Mouse (Mus musculus) limb, embryonic 12.5 days (tissue): ENCODE measurements around the gene Sox5. TPM values are rescaled to one million over a fixed set of nuclear protein-coding genes. Genes with fewer than 3 reads are reported as not detected.
"Not testable (repeated sequence)": the region's sequence is repeated elsewhere in the genome, so short reads cannot be mapped to it uniquely, and the experiment has no call there.

ENCODE experiments used
- ATAC-seq: fragments of 200-750 bp; cut with Nextera tagmentation; 2 replicates; pipeline ENCODE4 v1.8.0; 2017; ENCODE audit warnings: low read depth, moderate TSS enrichment; ENCODE audit not compliant: insufficient number of reproducible peaks, insufficient read depth, low FRiP score, low TSS enrichment
- H3K27ac ChIP-seq: fragments of 300-500 bp; sonication (generic); 2 replicates; pipeline ENCODE4 v1.5.1; 2016; ENCODE audit warnings: mild to moderate bottlenecking, moderate library complexity
- H3K27me3 ChIP-seq: fragments of 300-500 bp; sonication (generic); 2 replicates; pipeline ENCODE4 v1.6.1; 2016; ENCODE audit warnings: mild to moderate bottlenecking, moderate library complexity
- H3K36me3 ChIP-seq: fragments of 300-500 bp; sonication (generic); 2 replicates; pipeline ENCODE4 v1.6.1; 2016; ENCODE audit warnings: mild to moderate bottlenecking, moderate library complexity
- H3K4me1 ChIP-seq: fragments of 300-500 bp; sonication (generic); replicated peaks from 2 replicates; pipeline ENCODE4 v1.6.1; 2016
- H3K4me2 ChIP-seq: fragments of 300-500 bp; sonication (generic); 2 replicates; pipeline ENCODE4 v1.6.1; 2016; ENCODE audit warnings: mild to moderate bottlenecking, moderate library complexity
- H3K4me3 ChIP-seq: fragments of 300-500 bp; sonication (generic); replicated peaks from 2 replicates; pipeline ENCODE4 v1.5.1; 2016; ENCODE audit warnings: mild to moderate bottlenecking
- H3K9ac ChIP-seq: fragments of 300-500 bp; sonication (generic); replicated peaks from 2 replicates; pipeline ENCODE4 v1.6.1; 2016; ENCODE audit warnings: mild to moderate bottlenecking, moderate library complexity
- H3K9me3 ChIP-seq: fragments of 300-500 bp; sonication (generic); 2 replicates; pipeline ENCODE4 v1.6.1; 2016; ENCODE audit warnings: mild to moderate bottlenecking, moderate library complexity
- WGBS: fragments of 180-500 bp; shearing (Covaris S2); methylation state at CpG from one replicate; pipeline ENCODE4 v1.1.7; 2016; 5-methylcytosine and 5-hydroxymethylcytosine counted together
- polyA plus RNA-seq: library from polyadenylated mRNA; unstranded; fragments of >200 nt; fragmentation: Nextera tagmentation; extraction: Ambion mirVana; gene quantifications from 2 replicates; pipeline ENCODE4 v1.2.1, GENCODE M21; 2016

Sox5 gene
- polyA plus RNA-seq, 1 experiment from 2014 or later: 96.1 TPM

DNA sequence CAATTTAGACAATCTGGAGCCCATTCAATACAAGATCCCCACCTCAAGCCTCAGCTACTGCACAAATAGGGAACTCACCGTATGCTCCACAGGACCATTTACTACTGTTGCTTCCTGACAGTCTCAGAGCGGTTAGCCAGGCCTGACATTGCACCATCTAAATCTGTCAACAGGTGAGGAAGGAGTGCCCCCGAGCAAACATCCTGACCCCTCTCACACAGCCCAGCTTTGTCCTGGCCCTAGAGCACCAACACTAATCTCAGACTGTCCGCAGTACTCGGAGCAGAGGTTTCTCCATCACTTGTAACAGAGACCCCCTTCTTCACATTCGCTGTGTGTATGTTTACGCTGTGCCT is 482.3 kb downstream of the Sox5 start:
- no peak overlapping the region for H3K4me3 ChIP-seq
- no peak overlapping the region for H3K9ac ChIP-seq
- WGBS: 20% methylated on average over 7 of the region's 7 CpGs
- peaks cover 14% of the 10 kb centered on the region; the same call in 1 of the 2 replicates for H3K9me3 ChIP-seq
- H3K27me3 ChIP-seq: no peaks in the 10 kb centered on the region; the same call in 1 of the 2 replicates
- peaks cover 21% of the 10 kb centered on the region for H3K4me1 ChIP-seq
- peak overlapping the region; percentile 39 for H3K4me2 ChIP-seq
- H3K27ac ChIP-seq: peak overlapping the region; percentile 56
- H3K36me3 ChIP-seq: no peaks in the 10 kb centered on the region
- ATAC-seq: peak; percentile 74; the same call in 1 of the 2 replicates

DNA sequence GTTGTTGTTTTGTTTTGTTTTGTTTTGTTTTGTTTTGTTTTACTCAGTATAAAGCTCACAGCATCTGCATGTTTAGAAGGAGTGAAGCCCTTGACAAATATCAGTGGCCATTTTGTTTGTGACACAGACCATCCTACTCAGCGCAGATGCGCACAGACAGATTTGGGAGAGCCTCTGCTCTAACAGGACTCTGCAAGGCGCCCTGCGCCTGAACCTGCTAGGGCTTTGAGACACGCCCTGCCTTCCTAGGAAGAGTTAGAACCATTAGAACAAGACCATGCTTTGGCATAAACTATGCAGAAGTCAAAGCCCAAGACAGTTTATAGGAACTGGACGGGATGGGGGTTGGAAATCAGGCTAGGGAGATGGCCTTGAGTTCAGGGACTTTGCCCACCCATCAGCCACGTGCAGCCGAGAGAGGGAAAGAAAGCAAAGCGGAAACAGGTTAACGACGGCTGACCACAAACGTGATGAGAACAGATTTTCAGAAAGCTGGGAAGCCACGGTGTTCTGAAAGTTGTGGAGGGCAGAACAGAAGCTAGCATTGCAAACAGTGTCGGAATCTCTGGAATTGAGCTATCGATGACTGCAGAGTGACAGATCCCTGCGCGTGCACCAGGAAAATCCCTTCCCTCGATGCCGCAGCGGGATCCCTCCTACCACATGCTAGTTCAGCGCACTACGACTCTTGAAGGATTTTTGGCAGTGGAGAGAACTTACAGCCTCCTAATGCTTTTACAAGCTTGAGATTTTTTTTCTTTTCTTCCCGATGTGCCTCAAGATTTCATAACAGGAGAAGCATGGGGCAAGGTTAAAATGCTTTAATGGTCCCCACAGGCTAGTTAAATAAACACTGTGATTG is 482.9 kb downstream of the Sox5 start:
- WGBS: 40% methylated on average over 23 of the region's 23 CpGs
- H3K4me2 ChIP-seq: peak overlapping the region; percentile 39

GRCm38 (mm10) chr6:144297846-144298245 is 483.9 kb downstream of the Sox5 start:
- WGBS: 81% methylated on average over 5 of the region's 5 CpGs
- Histone ChIP-seq H3K4me2 (no peak overlapping the region), H3K4me3 (no peak overlapping the region), H3K4me1 (peaks cover 21% of the 10 kb centered on the region), H3K36me3 (no peaks in the 10 kb centered on the region), H3K27me3 (no peaks in the 10 kb centered on the region; the same call in 1 of the 2 replicates), H3K9ac (no peak overlapping the region), H3K27ac (no peak overlapping the region), H3K9me3 (peaks cover 14% of the 10 kb centered on the region; the same call in 1 of the 2 replicates)
- ATAC-seq: no peak

More for the DNA sequence above, 482.9 kb downstream of the Sox5 start:
- Histone ChIP-seq H3K27ac (peak overlapping the region; percentile 70), H3K4me1 (peaks cover 21% of the 10 kb centered on the region), H3K27me3 (no peaks in the 10 kb centered on the region; the same call in 1 of the 2 replicates), H3K9me3 (peaks cover 14% of the 10 kb centered on the region; the same call in 1 of the 2 replicates), H3K36me3 (no peaks in the 10 kb centered on the region), H3K9ac (peak overlapping the region; percentile 31), H3K4me3 (no peak overlapping the region)
- ATAC-seq: 0 out of 2 replicates have a peak, but pooled peaks have one; percentile 18

GRCm38 (mm10) chr6:144297131-144297530 is 484.6 kb downstream of the Sox5 start:
- H3K27me3 ChIP-seq: no peaks in the 10 kb centered on the region; the same call in 1 of the 2 replicates
- no peak overlapping the region for H3K9ac ChIP-seq
- H3K9me3 ChIP-seq: peaks cover 14% of the 10 kb centered on the region; the same call in 1 of the 2 replicates
- no peak overlapping the region for H3K4me3 ChIP-seq
- no peaks in the 10 kb centered on the region for H3K36me3 ChIP-seq
- ATAC-seq: no peak
- WGBS: 86% methylated on average over 1 of the region's 1 CpGs
- H3K27ac ChIP-seq: no peak overlapping the region
- peaks cover 21% of the 10 kb centered on the region for H3K4me1 ChIP-seq
- no peak overlapping the region for H3K4me2 ChIP-seq

DNA sequence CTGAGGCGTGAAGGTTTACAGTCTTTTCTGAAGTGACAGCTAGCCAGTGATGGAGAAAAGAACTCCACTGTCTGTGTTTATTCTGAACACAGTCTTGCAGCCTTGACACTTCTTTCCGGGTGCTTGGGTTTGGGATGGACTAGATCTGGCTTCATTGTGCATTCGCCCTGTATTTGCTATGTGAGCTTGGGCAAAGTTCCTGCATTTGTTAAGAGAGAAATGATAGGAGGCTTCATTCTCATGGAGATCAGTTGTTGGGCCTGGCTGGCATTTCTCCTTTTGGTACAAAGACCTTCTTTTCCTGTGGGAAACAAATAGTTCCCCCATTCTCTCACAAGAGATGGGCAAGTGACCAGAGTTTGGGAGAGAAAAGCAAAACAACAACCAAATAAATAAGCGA is 490.3 kb downstream of the Sox5 start:
- ATAC-seq: no peak
- Histone ChIP-seq H3K9me3 (peaks cover 14% of the 10 kb centered on the region; the same call in 1 of the 2 replicates), H3K27ac (no peak overlapping the region), H3K9ac (no peak overlapping the region), H3K36me3 (no peaks in the 10 kb centered on the region), H3K4me3 (no peak overlapping the region), H3K27me3 (no peaks in the 10 kb centered on the region; the same call in 1 of the 2 replicates), H3K4me1 (no peaks in the 10 kb centered on the region), H3K4me2 (no peak overlapping the region)
- WGBS: 91% methylated on average over 4 of the region's 4 CpGs

- Histone ChIP-seq H3K4me3 (no peak overlapping the region), H3K36me3 (no peaks in the 10 kb centered on the region), H3K4me1 (0 out of 2 replicates have a peak, but pooled peaks cover 5% of the 10 kb centered on the region), H3K9me3 (no peaks in the 10 kb centered on the region), H3K9ac (no peak overlapping the region), H3K27ac (no peak overlapping the region), H3K27me3 (no peaks in the 10 kb centered on the region), H3K4me2 (no peak overlapping the region)
- 90% methylated on average over 4 of the region's 4 CpGs for WGBS
- no peak for ATAC-seq
Observed at GRCm38 (mm10) chr6:144286122-144286521, 495.7 kb downstream of the Sox5 start.

GRCm38 (mm10) chr6:144283191-144283590 is 498.6 kb downstream of the Sox5 start:
- Histone ChIP-seq H3K27me3 (no peaks in the 10 kb centered on the region), H3K9me3 (no peaks in the 10 kb centered on the region)

DNA sequence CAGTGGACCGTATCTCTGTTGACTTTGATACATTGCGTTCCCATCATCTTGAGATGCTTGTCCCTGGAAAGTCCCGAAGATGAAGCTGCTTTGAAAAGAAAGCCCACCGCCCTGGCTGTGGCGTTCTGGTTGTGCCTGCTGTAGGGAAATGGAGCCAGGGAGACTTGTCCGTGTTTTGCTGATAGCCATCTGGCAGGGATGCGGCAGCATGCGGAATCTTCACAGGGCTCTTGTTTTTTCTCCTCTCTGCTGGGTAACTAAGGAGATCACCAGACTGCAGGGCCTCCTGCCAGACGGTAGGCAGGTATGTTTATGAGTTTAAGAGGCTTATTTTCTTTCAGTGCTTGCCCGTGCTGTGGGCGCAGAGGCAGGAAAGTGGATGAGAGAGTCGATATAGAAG is 499.0 kb downstream of the Sox5 start:
- no peaks in the 10 kb centered on the region for H3K27me3 ChIP-seq
- H3K4me3 ChIP-seq: no peak overlapping the region
- H3K4me1 ChIP-seq: peaks cover 5% of the 10 kb centered on the region; the same call in 1 of the 2 replicates
- WGBS: 68% methylated on average over 12 of the region's 12 CpGs
- no peaks in the 10 kb centered on the region for H3K36me3 ChIP-seq
- no peak overlapping the region for H3K4me2 ChIP-seq
- no peak overlapping the region for H3K27ac ChIP-seq
- H3K9ac ChIP-seq: no peak overlapping the region
- no peak for ATAC-seq
- H3K9me3 ChIP-seq: no peaks in the 10 kb centered on the region

More at GRCm38 (mm10) chr6:144283191-144283590, 498.6 kb downstream of the Sox5 start:
- no peak for ATAC-seq
- H3K36me3 ChIP-seq: no peaks in the 10 kb centered on the region
- 61% methylated on average over 7 of the region's 8 CpGs for WGBS
- peaks cover 5% of the 10 kb centered on the region; the same call in 1 of the 2 replicates for H3K4me1 ChIP-seq
- H3K9ac ChIP-seq: no peak overlapping the region
- H3K4me2 ChIP-seq: no peak overlapping the region
- H3K27ac ChIP-seq: no peak overlapping the region
- no peak overlapping the region for H3K4me3 ChIP-seq

- Histone ChIP-seq H3K27me3 (no peaks in the 10 kb centered on the region), H3K9ac (no peak overlapping the region), H3K4me2 (no peak overlapping the region), H3K9me3 (no peaks in the 10 kb centered on the region), H3K4me3 (no peak overlapping the region), H3K36me3 (no peaks in the 10 kb centered on the region), H3K4me1 (peaks cover 5% of the 10 kb centered on the region; the same call in 1 of the 2 replicates), H3K27ac (no peak overlapping the region)
- 88% methylated on average over 3 of the region's 3 CpGs for WGBS
- no peak for ATAC-seq
Observed at GRCm38 (mm10) chr6:144281661-144282060, 500.1 kb downstream of the Sox5 start.

DNA sequence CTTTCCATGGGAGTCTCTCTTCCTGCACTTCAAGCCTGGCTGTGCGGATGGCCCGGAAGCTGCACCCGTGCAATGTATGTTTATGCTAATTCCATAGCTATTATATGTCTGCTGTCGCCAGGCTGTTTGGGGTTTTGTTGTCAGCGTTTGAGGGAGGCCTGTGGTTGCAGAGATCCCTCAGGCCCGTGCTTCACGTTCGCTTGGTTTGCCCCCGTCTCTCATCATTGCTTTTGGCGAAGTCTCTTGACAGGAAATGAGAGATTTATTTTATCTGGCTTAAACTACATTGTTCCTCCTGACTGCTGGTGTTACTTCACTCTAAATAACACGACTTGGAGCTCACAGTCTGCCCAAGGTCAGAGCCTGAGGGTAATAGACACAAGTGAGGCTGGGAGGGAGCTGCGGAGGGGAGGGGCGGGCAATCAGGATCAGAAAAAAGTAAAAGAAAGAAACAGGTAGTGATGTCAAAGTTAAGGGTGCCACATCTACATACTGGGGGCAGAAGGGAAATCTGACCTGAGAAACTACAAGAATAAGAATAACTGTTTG is 503.2 kb downstream of the Sox5 start:
- H3K4me3 ChIP-seq: no peak overlapping the region
- no peaks in the 10 kb centered on the region for H3K9me3 ChIP-seq
- no peak overlapping the region for H3K9ac ChIP-seq
- no peaks in the 10 kb centered on the region for H3K36me3 ChIP-seq
- H3K27me3 ChIP-seq: no peaks in the 10 kb centered on the region
- 77% methylated on average over 13 of the region's 13 CpGs for WGBS
- H3K4me1 ChIP-seq: peaks cover 2% of the 10 kb centered on the region; the same call in 1 of the 2 replicates
- no peak overlapping the region for H3K4me2 ChIP-seq
- no peak for ATAC-seq
- no peak overlapping the region for H3K27ac ChIP-seq

DNA sequence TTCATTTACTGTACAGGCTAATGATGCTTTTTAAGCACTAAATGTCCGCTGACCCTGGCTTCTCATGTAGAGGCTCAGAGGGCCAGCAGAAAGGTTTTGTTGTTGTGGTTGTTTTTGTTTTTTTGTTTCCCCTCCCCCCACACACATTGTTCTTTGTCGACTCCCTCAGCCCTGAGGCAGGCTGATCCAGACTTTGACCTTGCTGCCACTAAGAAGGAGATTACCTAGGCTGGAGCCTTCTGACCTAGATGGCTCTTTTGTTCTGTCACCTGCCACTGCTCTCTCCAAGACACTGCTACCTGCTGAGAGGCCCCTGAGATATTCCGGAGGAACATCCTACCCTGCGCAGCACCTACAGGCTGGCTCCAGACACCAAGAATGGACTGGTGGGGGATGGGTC is 508.4 kb downstream of the Sox5 start:
- not testable (repeated sequence) for H3K4me2 ChIP-seq, H3K9ac ChIP-seq, H3K4me3 ChIP-seq, H3K27ac ChIP-seq, H3K9me3 ChIP-seq, ATAC-seq, H3K27me3 ChIP-seq, H3K36me3 ChIP-seq
- peaks cover 13% of the 10 kb centered on the region for H3K4me1 ChIP-seq
- WGBS: 38% methylated on average over 4 of the region's 4 CpGs
